Mouse (Mus musculus) lung, embryonic 14.5 days (tissue): Measurements from ENCODE around the gene Syt5. TPM values are rescaled to one million over a fixed set of nuclear protein-coding genes. Genes with fewer than 3 reads are reported as not detected.

ENCODE experiments used
- ATAC-seq: fragments of 200-750 bp; cut with Nextera tagmentation; 2 replicates; pipeline ENCODE4 v1.8.0; 2017; ENCODE audit warnings: mild to moderate bottlenecking, moderate TSS enrichment, moderate library complexity; ENCODE audit not compliant: insufficient read depth
- DNase-seq: peaks from one replicate; pipeline ENCODE4 v3.0.0-alpha.2; 2015
- H3K27ac ChIP-seq: fragments of 300-500 bp; sonication (generic); 2 replicates; pipeline ENCODE4 v1.5.1; 2014; ENCODE audit warnings: low read depth, mild to moderate bottlenecking, moderate library complexity
- H3K27me3 ChIP-seq: fragments of 300-500 bp; sonication (generic); 2 replicates; pipeline ENCODE4 v1.6.1; 2014; ENCODE audit warnings: low read length, control low read depth; ENCODE audit not compliant: insufficient read depth
- H3K36me3 ChIP-seq: fragments of 300-500 bp; sonication (generic); 2 replicates; pipeline ENCODE4 v1.6.1; 2014; ENCODE audit warnings: control low read depth; ENCODE audit not compliant: insufficient read depth
- H3K4me1 ChIP-seq: fragments of 300-500 bp; sonication (generic); 2 replicates; pipeline ENCODE4 v1.6.1; 2014; ENCODE audit warnings: antibody characterized with exemption, control low read depth; ENCODE audit not compliant: insufficient read depth
- H3K4me2 ChIP-seq: fragments of 300-500 bp; sonication (generic); 2 replicates; pipeline ENCODE4 v1.6.1; 2014; ENCODE audit warnings: mild to moderate bottlenecking
- H3K4me3 ChIP-seq: fragments of 300-500 bp; sonication (generic); 2 replicates; pipeline ENCODE4 v1.5.1; 2014; ENCODE audit warnings: low read depth, low read length
- H3K9ac ChIP-seq: fragments of 300-500 bp; sonication (generic); 2 replicates; pipeline ENCODE4 v1.6.1; 2014
- H3K9me3 ChIP-seq: fragments of 300-500 bp; sonication (generic); 2 replicates; pipeline ENCODE4 v1.6.1; 2016; ENCODE audit warnings: low read depth, low read length, control low read depth
- CTCF ChIP-seq: IDR thresholded peaks from 2 replicates; pipeline ENCODE4 v1.5.1; 2016; ENCODE audit warnings: antibody characterized with exemption, low read depth
- WGBS: fragments of 180-500 bp; shearing (Covaris S2); extraction: QIAGEN DNeasy Blood & Tissue Kit; methylation state at CpG from one replicate; pipeline ENCODE4 v1.1.7; 2014; 5-methylcytosine and 5-hydroxymethylcytosine counted together
- polyA plus RNA-seq: library from polyadenylated mRNA; unstranded; fragments of >200 nt; fragmentation: Nextera tagmentation; extraction: Ambion mirVana; gene quantifications from 2 replicates; pipeline ENCODE4 v1.2.1, GENCODE M21; 2014

Syt5 gene
- polyA plus RNA-seq, 1 experiment from 2014 or later, result 3.9 TPM

- ATAC-seq (no peak), DNase-seq (no peak)
- Histone ChIP-seq H3K27ac (no peak overlapping the region; the same call in 1 of the 2 replicates), H3K4me2 (no peak overlapping the region), H3K4me3 (no peak overlapping the region), H3K27me3 (peaks cover 3% of the 10 kb centered on the region), H3K36me3 (no peaks in the 10 kb centered on the region), H3K4me1 (0 out of 2 replicates have a peak, but pooled peaks cover 3% of the 10 kb centered on the region), H3K9me3 (no peaks in the 10 kb centered on the region), H3K9ac (no peak overlapping the region)
- no peak for TF ChIP-seq CTCF
- WGBS, result 74% methylated on average over 6 of the region's 6 CpGs
Observed at GRCm38 (mm10) chr7:4522292-4522691, 25.0 kb downstream of the Syt5 start.

- Histone ChIP-seq H3K9ac (peak overlapping the region; percentile 40; the same call in 1 of the 2 replicates), H3K27ac (peak overlapping the region; percentile 36; the same call in 1 of the 2 replicates), H3K4me3 (peak overlapping the region; percentile 24), H3K4me1 (0 out of 2 replicates have a peak, but pooled peaks cover 3% of the 10 kb centered on the region), H3K36me3 (no peaks in the 10 kb centered on the region), H3K4me2 (peak overlapping the region; percentile 58), H3K9me3 (no peaks in the 10 kb centered on the region), H3K27me3 (no peaks in the 10 kb centered on the region)
- TF ChIP-seq CTCF, result peak; percentile 23; the same call in 1 of the 2 replicates
- 33% methylated on average over 31 of the region's 32 CpGs for WGBS
- no peak for ATAC-seq
- DNase-seq, result peak; percentile 43
Observed at GRCm38 (mm10) chr7:4521231-4522003, 25.9 kb downstream of the Syt5 start.

GRCm38 (mm10) chr7:4518487-4518886 lies 28.9 kb downstream of the Syt5 start:
- H3K4me3 ChIP-seq, result no peak overlapping the region
- 0 out of 2 replicates have a peak, but pooled peaks cover 3% of the 10 kb centered on the region for H3K4me1 ChIP-seq
- no peak overlapping the region for H3K27ac ChIP-seq
- 60% methylated on average over 1 of the region's 1 CpGs for WGBS
- TF ChIP-seq CTCF, result no peak
- H3K4me2 ChIP-seq, result no peak overlapping the region
- no peaks in the 10 kb centered on the region for H3K9me3 ChIP-seq
- ATAC-seq, result no peak
- no peak overlapping the region for H3K9ac ChIP-seq
- no peak for DNase-seq
- no peaks in the 10 kb centered on the region for H3K36me3 ChIP-seq
- no peaks in the 10 kb centered on the region for H3K27me3 ChIP-seq

- TF ChIP-seq CTCF, result no peak
- 0 out of 2 replicates have a peak within 1 kb of the TSS, but pooled peaks have one; percentile 9 for H3K27ac ChIP-seq
- ATAC-seq, result no peak
- H3K4me1 ChIP-seq, result 0 out of 2 replicates have a peak, but pooled peaks cover 3% of the 10 kb centered on the region
- DNase-seq, result no peak
- H3K4me3 ChIP-seq, result no peak within 1 kb of the TSS
- no peaks in the 10 kb centered on the region for H3K9me3 ChIP-seq
- no peak within 1 kb of the TSS for H3K4me2 ChIP-seq
- no peaks in the 10 kb centered on the region for H3K27me3 ChIP-seq
- H3K9ac ChIP-seq, result no peak within 1 kb of the TSS
- WGBS, result 18% methylated on average over 4 of the region's 4 CpGs
- H3K36me3 ChIP-seq, result no peaks in the 10 kb centered on the region
Observed at GRCm38 (mm10) chr7:4516332-4517050, 30.9 kb downstream of the Syt5 start, which contains the start of gene Tnnt1. Gene Tnnt1, minus strand, starts transcription at chr7:4516382.

GRCm38 (mm10) chr7:4515853-4516252 lies 31.5 kb downstream of the Syt5 start:
- Histone ChIP-seq H3K4me2 (no peak overlapping the region), H3K4me1 (peaks cover 2% of the 10 kb centered on the region; the same call in 1 of the 2 replicates), H3K9ac (no peak overlapping the region), H3K36me3 (no peaks in the 10 kb centered on the region), H3K9me3 (no peaks in the 10 kb centered on the region), H3K27ac (no peak overlapping the region), H3K27me3 (no peaks in the 10 kb centered on the region), H3K4me3 (no peak overlapping the region)
- no peak for TF ChIP-seq CTCF
- 49% methylated on average over 5 of the region's 6 CpGs for WGBS
- DNase-seq (no peak), ATAC-seq (no peak)

- no peak overlapping the region for H3K4me3 ChIP-seq
- peak overlapping the region; percentile 72; the same call in 1 of the 2 replicates for H3K27ac ChIP-seq
- H3K27me3 ChIP-seq, result no peaks in the 10 kb centered on the region
- no peaks in the 10 kb centered on the region; the same call in 1 of the 2 replicates for H3K4me1 ChIP-seq
- H3K9me3 ChIP-seq, result no peaks in the 10 kb centered on the region
- 43% methylated on average over 6 of the region's 6 CpGs for WGBS
- TF ChIP-seq CTCF, result no peak
- DNase-seq (peak; percentile 70), ATAC-seq (peak; percentile 36; the same call in 1 of the 2 replicates)
- no peaks in the 10 kb centered on the region for H3K36me3 ChIP-seq
- H3K4me2 ChIP-seq, result peak overlapping the region; percentile 7; the same call in 1 of the 2 replicates
- H3K9ac ChIP-seq, result no peak overlapping the region; the same call in 1 of the 2 replicates
Observed at GRCm38 (mm10) chr7:4513829-4514712, 33.3 kb downstream of the Syt5 start.
